Mouse (Mus musculus) T-helper 17 cell (primary cell): Measurements from ENCODE around the gene Katnal1.

Experiments
- in situ Hi-C, 2 experiments: fragments of 300-600 bp; cut with MboI, MseI; formaldehyde crosslinking; loops; 1 replicate in 1 of 2; 2 replicates in 1 of 2; pipeline ENCODE4 v1.15.1; 2025; ENCODE audit warnings: high pct_unique_total_duplicates in 2 of 2

Gene Katnal1

GRCm38 (mm10) chr5:148929116-148929449, at the start of gene Katnal1:
Katnal1 (minus strand) TSS chr5:148929320.
- in situ Hi-C loops: no loop called here

DNA sequence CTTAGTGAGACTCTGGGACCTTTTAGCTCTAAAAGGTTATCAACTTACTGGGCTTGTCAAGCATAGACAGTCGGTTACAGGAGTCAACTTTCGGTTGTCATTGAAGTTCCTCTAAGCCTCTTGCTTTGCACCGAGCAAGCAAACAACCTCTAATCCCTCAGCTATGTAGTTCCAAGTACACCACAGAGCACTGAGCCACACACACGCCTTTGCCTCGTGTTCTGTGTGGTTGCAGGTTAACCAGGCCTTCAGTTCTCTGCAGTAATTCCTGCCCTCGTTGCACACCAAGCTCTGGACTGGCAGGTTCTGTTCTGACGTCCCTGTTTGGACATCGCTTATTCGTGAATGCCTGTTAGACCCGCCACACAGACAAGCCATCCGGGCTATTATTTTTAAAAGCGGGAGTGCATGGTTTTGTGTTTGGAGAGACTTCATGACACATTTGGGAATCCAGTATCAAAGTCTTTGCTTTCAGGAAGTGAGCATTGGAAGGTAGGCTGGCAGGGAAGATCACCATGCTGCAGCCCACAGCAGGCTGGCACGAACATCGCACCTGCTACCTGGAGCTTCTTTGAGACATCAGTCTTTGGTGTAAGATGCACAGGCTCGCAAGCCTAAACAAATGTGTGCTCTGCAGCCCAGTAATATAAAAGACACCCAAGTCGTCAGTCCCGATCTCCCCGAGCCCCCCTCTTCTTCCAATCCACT, 49.5 kb upstream of the Katnal1 start:
- in situ Hi-C loops: no loop called here

- in situ Hi-C loops: no loop called here
Measured at GRCm38 (mm10) chr5:148977698-148978457, 48.8 kb upstream of the Katnal1 start.

DNA sequence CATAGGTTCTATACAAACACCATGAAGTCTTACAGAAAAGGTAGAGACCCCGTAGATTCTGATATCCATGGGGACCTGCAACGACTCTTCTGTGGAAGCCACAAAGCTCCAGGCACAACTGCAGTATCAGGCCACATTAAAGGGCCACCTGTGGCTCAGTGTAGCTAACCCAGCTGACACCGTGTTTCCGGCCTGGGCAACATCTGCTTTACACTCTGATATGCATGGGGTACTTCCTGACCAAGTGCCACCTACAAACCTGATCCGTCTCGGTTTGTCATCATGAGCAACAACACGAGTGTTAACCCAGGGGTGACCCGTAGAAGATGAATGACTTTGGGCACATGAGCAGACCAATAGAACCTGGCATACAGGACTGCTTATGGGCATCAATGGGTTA, 47.8 kb upstream of the Katnal1 start:
- in situ Hi-C loops: no loop called here

DNA sequence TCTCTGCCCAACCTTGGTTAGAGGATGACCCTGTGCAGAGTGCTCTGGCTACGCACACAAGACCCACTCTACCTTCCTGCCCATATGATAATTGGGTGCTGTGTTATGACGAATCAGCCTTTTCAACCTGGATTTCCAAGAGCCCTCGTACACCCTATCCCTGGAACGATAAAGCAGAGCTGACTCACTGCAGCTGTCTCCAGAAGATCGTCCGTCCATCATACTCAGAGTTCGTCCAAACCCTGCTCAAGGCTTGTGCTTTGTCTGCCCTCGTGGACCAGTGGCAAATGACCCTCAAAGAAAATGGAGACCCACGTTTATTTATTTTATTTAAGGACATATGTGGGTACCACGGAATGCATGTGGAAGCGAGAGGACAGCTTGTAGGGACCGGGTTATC, 45.9 kb upstream of the Katnal1 start:
- in situ Hi-C loops: no loop called here

- in situ Hi-C loops: no loop called here
Measured at GRCm38 (mm10) chr5:148973019-148973668, 44.0 kb upstream of the Katnal1 start.

- in situ Hi-C loops: no loop called here
Measured at GRCm38 (mm10) chr5:148972167-148972566, 43.0 kb upstream of the Katnal1 start.

GRCm38 (mm10) chr5:148969648-148970047, 40.5 kb upstream of the Katnal1 start:
- in situ Hi-C loops: no loop called here

DNA sequence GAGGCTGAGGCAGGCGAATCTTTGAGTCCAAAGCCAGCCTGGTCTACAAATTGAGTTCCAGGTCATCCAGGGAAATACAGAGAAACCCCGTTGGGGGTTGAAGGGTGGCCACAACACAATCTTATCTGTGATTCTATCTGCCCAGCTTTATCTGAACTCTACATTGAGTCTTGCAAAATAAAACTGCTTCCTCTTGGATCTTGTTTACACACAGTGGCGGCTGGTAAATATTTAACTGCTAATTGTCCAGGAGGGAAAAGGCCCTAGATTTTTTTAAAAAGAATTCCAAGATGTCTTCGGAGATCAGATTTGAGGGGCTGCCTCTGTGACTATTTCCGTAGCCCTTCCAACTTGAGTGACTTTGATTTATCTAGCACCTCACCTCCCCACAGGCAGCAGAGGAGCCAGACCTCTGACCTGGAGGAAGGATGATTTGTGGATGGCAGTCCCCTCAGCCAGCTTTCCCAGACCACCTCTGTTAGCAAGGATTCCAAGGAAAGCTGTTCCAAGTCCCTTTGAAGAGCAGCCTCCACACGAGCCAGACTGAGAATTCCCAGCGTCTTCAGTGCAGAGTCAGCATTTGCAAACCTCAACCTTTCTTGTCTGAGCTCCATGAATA, 39.9 kb upstream of the Katnal1 start:
- in situ Hi-C loops: no loop called here

DNA sequence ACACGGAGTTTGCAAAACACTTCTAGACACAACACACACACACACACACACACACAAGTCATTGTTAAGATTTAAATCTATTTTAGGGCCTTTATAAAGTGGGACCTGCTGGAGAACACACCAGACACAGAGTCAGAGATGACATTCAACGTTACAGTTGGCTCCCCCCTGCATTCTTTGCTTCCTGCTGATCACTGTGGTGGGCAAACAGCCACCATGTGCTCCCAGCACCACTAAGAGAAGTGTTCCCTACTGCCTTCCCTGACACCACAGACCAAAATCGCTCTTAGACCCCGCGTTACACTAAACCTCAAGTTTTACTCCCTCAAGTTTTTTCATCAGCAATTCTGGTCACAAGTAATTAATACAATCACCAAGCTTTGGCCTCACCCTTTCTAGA, 39.1 kb upstream of the Katnal1 start:
- in situ Hi-C loops: no loop called here

- in situ Hi-C loops: no loop called here
Measured at GRCm38 (mm10) chr5:148966395-148966794, 37.3 kb upstream of the Katnal1 start.

- in situ Hi-C loops: no loop called here
Measured at GRCm38 (mm10) chr5:148965691-148966333, 36.7 kb upstream of the Katnal1 start.

DNA sequence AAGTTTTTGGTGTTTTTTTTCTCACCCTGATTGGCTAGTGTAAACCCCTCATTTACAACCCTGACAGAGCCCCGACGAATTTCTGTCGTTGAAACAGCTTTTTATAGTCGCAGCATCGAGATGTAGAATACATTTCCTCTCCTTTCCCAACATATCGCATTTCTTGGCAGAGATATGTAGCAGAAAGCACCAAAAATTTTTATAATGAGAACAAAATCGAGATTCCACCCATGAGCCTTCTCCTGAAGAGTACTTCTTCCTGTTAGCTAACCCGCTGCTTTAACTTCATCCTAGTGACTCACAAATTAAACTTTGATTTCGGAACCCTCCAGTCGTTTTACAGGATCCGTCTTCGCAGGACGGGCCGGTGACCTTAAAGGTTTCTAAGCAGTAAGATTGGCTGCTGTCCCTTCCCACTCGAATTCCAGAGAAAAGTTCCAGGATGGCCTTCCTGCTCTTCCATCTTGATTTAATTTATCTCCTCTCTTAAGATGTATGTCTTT, 36.0 kb upstream of the Katnal1 start:
- in situ Hi-C loops: no loop called here

DNA sequence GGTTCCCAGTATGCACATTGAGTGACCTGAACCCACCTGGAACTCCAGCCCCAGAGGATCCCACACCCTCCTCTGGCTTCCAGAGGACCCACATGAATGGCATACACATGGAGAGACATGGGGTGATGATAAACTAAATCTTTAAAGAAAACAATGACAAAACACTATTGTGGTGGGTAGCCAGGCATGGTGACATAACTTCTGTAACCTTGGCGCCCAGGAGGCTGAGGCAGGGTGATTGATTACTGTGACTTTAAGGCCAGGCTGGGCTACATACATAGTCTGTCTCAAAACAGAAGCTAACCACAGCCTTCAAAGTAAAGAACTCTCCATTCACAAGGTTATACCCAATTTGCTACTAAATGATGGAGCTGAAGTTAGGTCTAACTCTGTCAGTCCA, 35.1 kb upstream of the Katnal1 start:
- in situ Hi-C loops: no loop called here

GRCm38 (mm10) chr5:148960211-148960610, 31.1 kb upstream of the Katnal1 start:
- in situ Hi-C loops: no loop called here

DNA sequence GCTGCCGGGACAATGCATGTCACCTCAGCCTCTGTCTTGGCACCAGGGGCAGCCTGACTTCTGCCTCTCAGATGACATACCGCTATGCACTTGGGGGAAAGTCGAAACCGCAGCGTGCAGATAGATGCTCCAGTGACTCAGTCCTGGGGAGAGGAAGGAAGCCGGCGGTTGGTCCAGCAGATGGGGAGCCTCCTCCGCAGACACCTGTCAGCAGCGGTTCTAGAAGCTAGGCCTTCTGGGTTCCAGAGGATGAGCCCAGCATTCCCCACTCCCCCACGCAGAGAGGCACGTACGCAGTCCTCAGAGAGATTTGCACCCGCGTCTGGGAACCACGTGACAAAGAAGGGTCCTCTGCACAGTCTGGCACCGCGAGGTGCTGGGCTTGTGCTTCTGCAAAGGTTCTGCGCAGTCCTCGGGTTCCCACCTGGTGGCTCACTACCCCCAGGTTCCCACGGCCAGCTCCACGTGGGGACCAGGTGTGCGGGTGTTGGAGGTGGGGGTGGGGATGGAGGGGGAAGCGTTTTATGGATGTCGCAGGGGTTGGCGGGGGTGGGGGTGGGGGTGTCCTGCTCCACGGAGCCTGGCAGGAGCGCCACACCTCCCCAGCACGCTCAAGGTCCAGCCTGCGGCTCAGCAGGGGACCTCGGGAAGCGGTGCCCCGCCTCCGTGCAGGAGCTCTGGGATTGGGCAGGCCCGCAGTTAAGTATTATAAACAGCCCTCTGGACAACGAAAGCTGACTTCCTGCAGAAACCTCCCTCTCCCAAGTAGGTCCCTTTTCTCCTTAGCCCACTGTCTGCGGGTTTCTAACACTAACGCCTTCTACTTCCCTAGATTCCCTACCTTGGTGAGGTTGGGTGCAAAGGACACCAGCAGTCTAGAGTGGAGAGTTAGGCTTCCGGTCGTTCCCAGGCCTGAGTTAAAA, 30.2 kb upstream of the Katnal1 start:
- in situ Hi-C loops: no loop called here

DNA sequence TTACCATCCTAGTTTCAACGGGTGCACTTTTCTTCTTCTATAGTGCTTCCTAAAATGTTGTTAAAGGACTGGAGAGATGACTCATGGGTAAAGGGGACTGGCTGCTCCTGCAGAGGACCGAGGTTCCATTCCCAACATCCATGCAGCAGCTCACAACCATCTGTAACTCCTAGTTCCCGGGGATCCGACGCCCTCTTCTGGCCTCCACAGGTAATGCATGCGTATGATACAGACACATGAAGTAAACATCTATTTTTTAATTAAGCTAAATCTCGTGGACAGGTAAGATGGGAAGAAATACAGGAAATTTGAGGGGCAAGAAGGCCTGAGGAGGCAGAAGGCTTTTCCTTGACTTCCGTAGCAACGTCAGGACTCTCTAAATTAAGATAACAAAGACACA, 29.2 kb upstream of the Katnal1 start:
- in situ Hi-C loops: no loop called here

GRCm38 (mm10) chr5:148956898-148957535, 27.9 kb upstream of the Katnal1 start:
- in situ Hi-C loops: no loop called here

DNA sequence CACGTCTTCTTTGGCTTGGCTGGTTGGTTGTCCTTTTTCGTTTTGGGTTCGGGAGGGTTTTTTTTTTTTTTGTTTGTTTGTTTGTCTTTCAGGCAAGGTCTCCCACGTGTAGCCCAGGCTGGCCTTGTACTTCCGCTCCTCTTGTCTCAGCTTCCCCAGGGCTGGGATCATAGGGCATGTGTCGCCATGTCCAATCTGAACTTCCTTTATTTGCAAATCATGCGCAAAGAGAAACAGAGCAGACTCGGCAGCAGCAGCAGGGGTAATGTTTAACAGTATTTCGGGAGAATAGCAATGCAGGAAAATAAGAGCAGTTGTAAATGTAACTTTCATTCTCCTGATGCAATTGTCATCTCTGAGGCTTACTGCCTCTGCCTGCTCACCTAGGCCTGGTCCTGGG, 27.0 kb upstream of the Katnal1 start:
- in situ Hi-C loops: no loop called here

DNA sequence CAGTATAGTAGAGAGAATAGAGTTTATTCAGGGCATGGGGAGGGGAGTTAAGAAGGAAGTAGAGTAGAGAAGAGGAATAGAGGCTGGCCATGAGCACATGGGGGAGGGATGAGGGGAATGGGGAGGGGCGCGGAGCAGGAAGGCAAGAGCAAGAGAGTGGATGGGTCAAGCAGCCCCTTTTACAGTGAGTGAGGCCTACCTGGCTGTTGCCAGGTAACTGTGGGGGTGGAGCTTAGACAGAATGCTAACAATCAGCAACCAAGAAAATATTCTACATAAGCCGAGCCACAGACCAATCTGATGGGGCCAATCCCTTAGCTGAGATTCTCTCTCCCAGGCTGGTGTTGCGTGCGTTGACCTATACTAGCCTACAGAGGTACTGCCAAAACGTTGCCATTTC, 26.5 kb upstream of the Katnal1 start:
- in situ Hi-C loops: no loop called here
